Mouse (Mus musculus) heart, embryonic 12.5 days (tissue): Measurements from ENCODE around the gene Tas1r3. TPM values are rescaled to one million over a fixed set of nuclear protein-coding genes. Genes with fewer than 3 reads are reported as not detected.

ENCODE experiments used
- ATAC-seq: fragments of 200-750 bp; cut with Nextera tagmentation; 2 replicates; pipeline ENCODE4 v1.8.0; 2017; ENCODE audit warnings: moderate TSS enrichment, moderate library complexity; ENCODE audit not compliant: insufficient number of reproducible peaks, low FRiP score
- H3K27ac ChIP-seq: fragments of 300-500 bp; sonication (generic); 2 replicates; pipeline ENCODE4 v1.5.1; 2016; ENCODE audit warnings: mild to moderate bottlenecking, moderate library complexity; ENCODE audit not compliant: poor library complexity, severe bottlenecking
- H3K27me3 ChIP-seq: fragments of 300-500 bp; sonication (generic); replicated peaks from 2 replicates; pipeline ENCODE4 v1.6.1; 2016; ENCODE audit warnings: mild to moderate bottlenecking, moderate library complexity
- H3K36me3 ChIP-seq: fragments of 300-500 bp; sonication (generic); 2 replicates; pipeline ENCODE4 v1.6.1; 2016; ENCODE audit warnings: mild to moderate bottlenecking, moderate library complexity
- H3K4me1 ChIP-seq: fragments of 300-500 bp; sonication (generic); replicated peaks from 2 replicates; pipeline ENCODE4 v1.6.1; 2016; ENCODE audit warnings: mild to moderate bottlenecking
- H3K4me2 ChIP-seq: fragments of 300-500 bp; sonication (generic); 2 replicates; pipeline ENCODE4 v1.6.1; 2016; ENCODE audit warnings: mild to moderate bottlenecking, moderate library complexity
- H3K4me3 ChIP-seq: fragments of 300-500 bp; sonication (generic); 2 replicates; pipeline ENCODE4 v1.5.1; 2016; ENCODE audit warnings: mild to moderate bottlenecking
- H3K9ac ChIP-seq: fragments of 300-500 bp; sonication (generic); 2 replicates; pipeline ENCODE4 v1.6.1; 2016; ENCODE audit warnings: mild to moderate bottlenecking, moderate library complexity
- H3K9me3 ChIP-seq: fragments of 300-500 bp; sonication (generic); replicated peaks from 2 replicates; pipeline ENCODE4 v1.6.1; 2016; ENCODE audit warnings: mild to moderate bottlenecking, moderate library complexity
- WGBS: fragments of 180-500 bp; shearing (Covaris S2); methylation state at CpG from one replicate; pipeline ENCODE4 v1.1.7; 2016; 5-methylcytosine and 5-hydroxymethylcytosine counted together
- polyA plus RNA-seq: library from polyadenylated mRNA; unstranded; fragments of >200 nt; fragmentation: Nextera tagmentation; extraction: Ambion mirVana; gene quantifications from 2 replicates; pipeline ENCODE4 v1.2.1, GENCODE M21; 2016

The Tas1r3 gene
- polyA plus RNA-seq, 1 experiment from 2014 or later, result 0.19 TPM

- Histone ChIP-seq H3K4me1 (peaks cover 18% of the 10 kb centered on the region; the same call in 1 of the 2 replicates), H3K9me3 (no peaks in the 10 kb centered on the region), H3K4me3 (no peak overlapping the region), H3K9ac (no peak overlapping the region), H3K4me2 (no peak overlapping the region), H3K36me3 (peaks cover 55% of the 10 kb centered on the region), H3K27me3 (no peaks in the 10 kb centered on the region), H3K27ac (no peak overlapping the region)
- 92% methylated on average over 5 of the region's 5 CpGs for WGBS
- ATAC-seq, result no peak
Observed at GRCm38 (mm10) chr4:155886330-155886729, 23.2 kb upstream of the Tas1r3 start.

DNA sequence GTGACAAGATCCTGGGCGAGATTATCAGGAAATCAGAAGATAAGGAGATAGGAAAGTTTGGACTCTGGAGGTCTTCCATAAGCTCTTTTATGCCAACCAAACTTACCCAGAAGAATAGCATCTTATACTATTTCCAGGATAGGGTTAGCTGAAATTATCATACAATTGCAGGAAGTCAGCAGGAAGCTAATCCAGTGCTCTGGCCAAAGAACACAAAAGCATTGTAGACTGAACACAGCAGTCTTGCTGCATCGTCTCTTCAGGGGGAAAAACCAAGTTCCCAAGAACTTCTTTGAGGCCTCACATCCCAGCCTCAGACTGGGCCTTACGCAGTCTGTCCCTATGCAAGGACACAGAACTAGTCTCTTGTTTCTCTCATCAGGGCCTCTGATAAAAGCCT is 20.4 kb upstream of the Tas1r3 start:
- H3K27me3 ChIP-seq, result no peaks in the 10 kb centered on the region
- no peaks in the 10 kb centered on the region for H3K9me3 ChIP-seq
- H3K4me1 ChIP-seq, result peaks cover 8% of the 10 kb centered on the region; the same call in 1 of the 2 replicates
- peak; percentile 57; the same call in 1 of the 2 replicates for ATAC-seq
- H3K4me2 ChIP-seq, result 0 out of 2 replicates have a peak overlapping the region, but pooled peaks have one; percentile 24
- H3K36me3 ChIP-seq, result peaks cover 51% of the 10 kb centered on the region
- 60% methylated on average over 3 of the region's 3 CpGs for WGBS
- no peak overlapping the region for H3K4me3 ChIP-seq
- H3K27ac ChIP-seq, result peak overlapping the region; percentile 79
- no peak overlapping the region; the same call in 1 of the 2 replicates for H3K9ac ChIP-seq

DNA sequence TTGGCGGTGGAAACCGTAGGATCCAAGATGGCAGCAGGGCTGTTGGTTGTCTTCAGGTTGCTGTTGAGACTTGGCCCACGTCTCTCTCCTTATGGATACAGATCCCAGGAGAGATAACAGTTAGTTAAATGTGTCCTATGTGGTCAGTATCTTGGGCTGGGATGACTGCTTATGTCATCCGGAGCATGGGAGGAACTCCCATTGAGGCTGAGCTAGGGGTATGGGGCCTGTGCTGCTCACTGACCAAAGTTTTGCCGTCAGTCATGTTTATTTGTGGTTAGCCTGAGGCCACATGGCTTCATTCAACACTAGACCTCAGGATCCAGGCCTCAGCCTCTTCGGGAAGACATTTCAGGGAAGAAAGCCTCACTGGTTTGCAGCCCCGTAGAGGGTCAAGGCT is 8.2 kb upstream of the Tas1r3 start:
- Histone ChIP-seq H3K27ac (no peak overlapping the region), H3K4me2 (no peak overlapping the region), H3K36me3 (peaks cover 51% of the 10 kb centered on the region), H3K9ac (no peak overlapping the region), H3K4me1 (peaks cover 18% of the 10 kb centered on the region), H3K27me3 (no peaks in the 10 kb centered on the region), H3K9me3 (no peaks in the 10 kb centered on the region), H3K4me3 (no peak overlapping the region)
- WGBS, result 88% methylated on average over 7 of the region's 7 CpGs
- no peak for ATAC-seq

- under 1% methylated on average over 63 of the region's 63 CpGs for WGBS
- peaks cover 52% of the 10 kb centered on the region for H3K36me3 ChIP-seq
- H3K9ac ChIP-seq, result peak within 1 kb of the TSS; percentile 92
- H3K9me3 ChIP-seq, result no peaks in the 10 kb centered on the region
- peak within 1 kb of the TSS; percentile 75 for H3K27ac ChIP-seq
- peaks cover 18% of the 10 kb centered on the region for H3K4me1 ChIP-seq
- peak within 1 kb of the TSS; percentile 95 for H3K4me2 ChIP-seq
- H3K4me3 ChIP-seq, result peak within 1 kb of the TSS; percentile 91
- H3K27me3 ChIP-seq, result no peaks in the 10 kb centered on the region
- ATAC-seq, result peak; percentile 97
Observed at GRCm38 (mm10) chr4:155869317-155870033, 6.3 kb upstream of the Tas1r3 start, which contains the start of the genes Cptp and Ints11. Gene Cptp (minus strand): TSS chr4:155869440. Gene Ints11 (plus strand): TSS chr4:155869546.

DNA sequence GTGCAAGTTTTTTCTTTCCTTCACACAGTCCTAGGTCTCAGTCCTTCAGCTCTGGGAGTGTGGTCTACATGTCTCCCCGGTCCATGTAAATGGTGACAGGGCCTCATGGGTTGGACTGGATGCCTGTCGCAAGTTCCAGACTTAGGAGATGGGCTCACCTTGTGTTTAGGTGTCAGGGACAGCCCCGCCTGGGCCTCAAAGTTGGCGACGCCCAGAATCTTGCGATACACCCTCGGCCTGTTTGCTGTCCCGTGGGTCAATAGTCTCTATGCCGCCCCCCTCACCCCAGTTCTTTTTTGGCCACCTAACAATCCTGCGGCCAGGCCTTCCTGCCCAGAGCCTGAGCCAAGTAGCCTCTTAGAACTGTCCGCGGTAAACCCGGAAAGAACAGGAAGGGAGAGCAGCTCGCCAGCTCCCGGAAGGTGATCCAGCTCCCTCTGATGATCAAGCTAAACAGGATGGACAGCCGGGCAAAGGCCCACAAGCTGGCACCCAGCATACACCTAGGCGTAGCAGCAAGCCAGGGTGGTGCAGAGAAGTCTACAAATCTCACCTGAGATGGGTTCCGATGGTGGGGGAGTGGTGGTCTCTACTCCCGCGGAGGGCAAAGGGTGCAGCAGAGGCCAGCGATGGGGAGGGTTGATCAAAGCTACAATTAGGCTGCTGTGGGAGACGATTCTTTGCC is 5.6 kb upstream of the Tas1r3 start:
- no peak overlapping the region for H3K27ac ChIP-seq
- 10% methylated on average over 22 of the region's 22 CpGs for WGBS

GRCm38 (mm10) chr4:155861787-155862186 is 1.4 kb downstream of the Tas1r3 start:
- no peak overlapping the region for H3K4me2 ChIP-seq
- peaks cover 58% of the 10 kb centered on the region for H3K36me3 ChIP-seq
- no peak overlapping the region for H3K9ac ChIP-seq
- no peak overlapping the region for H3K4me3 ChIP-seq
- ATAC-seq, result no peak
- H3K27me3 ChIP-seq, result no peaks in the 10 kb centered on the region
- 92% methylated on average over 7 of the region's 7 CpGs for WGBS
- H3K27ac ChIP-seq, result no peak overlapping the region
- no peaks in the 10 kb centered on the region for H3K4me1 ChIP-seq
- H3K9me3 ChIP-seq, result no peaks in the 10 kb centered on the region

More for the DNA sequence above, 5.6 kb upstream of the Tas1r3 start:
- H3K4me2 ChIP-seq, result peak overlapping the region; percentile 95
- peak overlapping the region; percentile 92 for H3K9ac ChIP-seq
- no peaks in the 10 kb centered on the region for H3K27me3 ChIP-seq
- peak overlapping the region; percentile 91 for H3K4me3 ChIP-seq
- no peaks in the 10 kb centered on the region for H3K9me3 ChIP-seq
- H3K36me3 ChIP-seq, result peaks cover 45% of the 10 kb centered on the region
- H3K4me1 ChIP-seq, result peaks cover 18% of the 10 kb centered on the region
- peak; percentile 41 for ATAC-seq

GRCm38 (mm10) chr4:155859318-155859717 is 3.8 kb downstream of the Tas1r3 start:
- peak; percentile 49 for ATAC-seq
- Histone ChIP-seq H3K27me3 (no peaks in the 10 kb centered on the region), H3K4me2 (no peak overlapping the region), H3K27ac (no peak overlapping the region), H3K4me1 (no peaks in the 10 kb centered on the region), H3K9me3 (no peaks in the 10 kb centered on the region), H3K4me3 (no peak overlapping the region), H3K9ac (no peak overlapping the region), H3K36me3 (peaks cover 63% of the 10 kb centered on the region)
- WGBS, result 15% methylated on average over 13 of the region's 13 CpGs

GRCm38 (mm10) chr4:155856881-155857280 is 6.3 kb downstream of the Tas1r3 start:
- Histone ChIP-seq H3K4me3 (no peak overlapping the region), H3K27ac (no peak overlapping the region), H3K4me1 (no peaks in the 10 kb centered on the region), H3K4me2 (no peak overlapping the region), H3K36me3 (peaks cover 72% of the 10 kb centered on the region), H3K9me3 (no peaks in the 10 kb centered on the region), H3K9ac (no peak overlapping the region), H3K27me3 (no peaks in the 10 kb centered on the region)
- no peak for ATAC-seq
- 70% methylated on average over 3 of the region's 3 CpGs for WGBS

DNA sequence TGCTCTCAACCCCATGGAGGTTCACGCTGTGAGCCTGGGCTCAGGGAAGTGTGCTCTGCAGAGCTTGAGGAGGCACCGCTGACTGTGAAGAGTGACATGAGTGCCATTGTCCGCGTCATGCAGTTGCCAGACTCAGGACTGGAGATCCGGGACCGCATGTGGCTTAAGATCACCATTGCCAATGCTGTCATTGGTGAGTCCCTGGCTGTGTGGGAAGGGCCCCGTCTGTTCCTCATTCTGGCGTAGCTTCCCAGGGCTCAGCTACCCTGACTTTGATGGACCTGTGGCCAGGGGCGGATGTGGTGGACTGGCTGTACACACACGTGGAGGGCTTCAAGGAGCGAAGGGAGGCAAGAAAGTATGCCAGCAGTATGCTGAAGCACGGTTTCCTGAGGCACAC is 7.1 kb downstream of the Tas1r3 start:
- WGBS, result 89% methylated on average over 12 of the region's 12 CpGs
- no peak overlapping the region for H3K27ac ChIP-seq
- H3K36me3 ChIP-seq, result peaks cover 70% of the 10 kb centered on the region
- H3K4me3 ChIP-seq, result no peak overlapping the region
- no peaks in the 10 kb centered on the region for H3K9me3 ChIP-seq
- H3K27me3 ChIP-seq, result no peaks in the 10 kb centered on the region
- no peak for ATAC-seq
- 0 out of 2 replicates have a peak, but pooled peaks cover 4% of the 10 kb centered on the region for H3K4me1 ChIP-seq
- no peak overlapping the region for H3K4me2 ChIP-seq
- H3K9ac ChIP-seq, result no peak overlapping the region

DNA sequence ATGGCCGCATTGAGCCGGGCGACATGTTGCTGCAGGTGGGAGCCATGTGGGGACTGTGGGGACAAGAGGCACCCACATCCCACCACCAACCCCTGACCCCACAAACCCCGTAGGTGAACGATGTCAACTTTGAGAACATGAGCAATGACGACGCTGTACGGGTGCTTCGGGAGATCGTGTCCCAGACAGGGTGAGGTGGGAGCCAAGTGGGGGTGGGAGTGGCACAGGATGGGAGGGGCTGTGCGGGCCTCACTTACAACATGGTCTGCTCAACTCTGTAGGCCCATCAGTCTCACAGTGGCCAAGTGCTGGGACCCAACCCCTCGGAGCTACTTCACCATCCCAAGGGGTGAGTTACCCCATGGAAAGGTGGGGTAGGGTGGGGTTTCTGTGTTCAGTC is 8.2 kb downstream of the Tas1r3 start:
- Histone ChIP-seq H3K9ac (no peak overlapping the region), H3K9me3 (no peaks in the 10 kb centered on the region), H3K4me3 (no peak overlapping the region), H3K4me2 (no peak overlapping the region), H3K4me1 (0 out of 2 replicates have a peak, but pooled peaks cover 5% of the 10 kb centered on the region), H3K27me3 (no peaks in the 10 kb centered on the region), H3K36me3 (peaks cover 60% of the 10 kb centered on the region), H3K27ac (no peak overlapping the region)
- no peak for ATAC-seq
- 95% methylated on average over 12 of the region's 12 CpGs for WGBS

- no peak overlapping the region for H3K4me2 ChIP-seq
- H3K4me3 ChIP-seq, result no peak overlapping the region
- H3K4me1 ChIP-seq, result peaks cover 11% of the 10 kb centered on the region
- H3K36me3 ChIP-seq, result peaks cover 49% of the 10 kb centered on the region
- whole genome bisulfite sequencing, result 87% methylated on average over 9 of the region's 9 CpGs
- no peak overlapping the region for H3K27ac ChIP-seq
- H3K9ac ChIP-seq, result no peak overlapping the region
- H3K9me3 ChIP-seq, result no peaks in the 10 kb centered on the region
- ATAC-seq, result no peak
- no peaks in the 10 kb centered on the region for H3K27me3 ChIP-seq
Observed at GRCm38 (mm10) chr4:155853421-155853820, 9.7 kb downstream of the Tas1r3 start.
